Mouse (Mus musculus) adrenal gland (tissue): Measurements from ENCODE around the gene Frrs1l.

Experiments
- intact Hi-C: fragments of 180-260 bp; cut with DNase I; formaldehyde crosslinking; loops from one replicate; pipeline ENCODE4 v1.15.1; 2025

Gene Frrs1l

DNA sequence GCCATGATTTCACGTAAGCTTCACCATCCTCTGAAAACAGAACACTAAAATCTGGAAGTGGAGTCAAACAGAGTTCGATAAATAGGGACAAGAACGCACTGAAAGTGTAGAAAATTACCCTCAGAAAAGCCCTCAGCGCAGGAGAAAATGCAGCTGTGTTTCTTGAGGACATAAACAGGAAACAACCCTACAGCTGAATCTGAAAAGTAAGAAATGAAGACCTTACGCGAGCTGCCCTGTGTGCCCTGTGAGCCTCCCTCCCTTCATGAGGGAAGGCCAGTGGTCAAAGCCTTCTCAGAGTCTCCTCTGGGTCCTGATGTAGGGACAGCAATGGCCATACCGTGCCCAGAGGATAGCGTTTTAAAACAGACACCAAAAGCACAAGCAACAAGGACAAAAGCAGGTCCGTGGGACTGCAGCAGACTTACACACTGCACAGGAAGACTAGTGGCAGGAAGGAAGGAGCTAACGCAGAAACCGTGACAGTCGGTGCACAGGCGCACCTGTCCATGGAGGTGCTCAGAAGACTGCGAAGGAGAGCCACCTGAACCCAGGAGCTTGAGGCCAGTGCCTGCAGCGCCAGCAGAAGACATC, 74.4 kb downstream of the Frrs1l start:
- intact Hi-C loops = no loop called here

DNA sequence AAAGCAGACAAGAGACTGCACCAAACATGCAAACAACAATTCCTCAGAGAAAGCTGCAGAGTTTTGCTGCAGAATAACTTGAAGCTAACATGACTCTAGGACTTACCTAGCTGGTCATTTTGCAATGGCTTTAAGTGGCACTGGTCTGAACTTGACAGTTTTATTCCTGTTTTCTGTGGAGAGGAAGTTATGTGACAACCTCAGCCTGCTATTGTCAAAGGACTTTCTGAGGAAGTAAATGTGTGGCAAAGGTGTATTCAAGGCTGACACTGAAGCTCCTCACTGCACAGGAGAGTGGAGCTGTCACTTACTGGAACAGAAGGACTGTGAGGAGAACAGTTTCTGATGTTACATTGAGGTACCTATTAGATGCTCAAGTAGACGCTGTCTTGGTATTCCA, 75.4 kb downstream of the Frrs1l start:
- intact Hi-C loops = no loop called here

DNA sequence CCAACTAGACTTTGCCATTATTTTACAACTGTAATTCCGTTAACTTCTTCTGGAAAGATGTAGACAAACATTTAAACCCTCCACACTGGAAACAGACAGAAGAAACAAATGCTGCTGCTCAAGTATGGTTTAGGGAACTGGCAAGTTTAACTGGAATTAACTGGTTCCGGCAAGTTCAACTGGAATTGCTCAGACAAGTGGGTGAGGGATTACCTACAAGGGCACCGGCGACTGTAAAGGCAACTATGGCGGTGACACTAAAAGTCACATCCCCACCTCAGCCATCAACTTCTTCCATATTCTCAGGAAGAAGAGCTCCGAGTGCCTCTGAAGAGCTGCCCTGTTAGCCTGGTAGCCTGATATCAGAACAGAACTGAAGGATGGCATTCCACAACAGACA, 75.9 kb downstream of the Frrs1l start:
- intact Hi-C loops = no loop called here

DNA sequence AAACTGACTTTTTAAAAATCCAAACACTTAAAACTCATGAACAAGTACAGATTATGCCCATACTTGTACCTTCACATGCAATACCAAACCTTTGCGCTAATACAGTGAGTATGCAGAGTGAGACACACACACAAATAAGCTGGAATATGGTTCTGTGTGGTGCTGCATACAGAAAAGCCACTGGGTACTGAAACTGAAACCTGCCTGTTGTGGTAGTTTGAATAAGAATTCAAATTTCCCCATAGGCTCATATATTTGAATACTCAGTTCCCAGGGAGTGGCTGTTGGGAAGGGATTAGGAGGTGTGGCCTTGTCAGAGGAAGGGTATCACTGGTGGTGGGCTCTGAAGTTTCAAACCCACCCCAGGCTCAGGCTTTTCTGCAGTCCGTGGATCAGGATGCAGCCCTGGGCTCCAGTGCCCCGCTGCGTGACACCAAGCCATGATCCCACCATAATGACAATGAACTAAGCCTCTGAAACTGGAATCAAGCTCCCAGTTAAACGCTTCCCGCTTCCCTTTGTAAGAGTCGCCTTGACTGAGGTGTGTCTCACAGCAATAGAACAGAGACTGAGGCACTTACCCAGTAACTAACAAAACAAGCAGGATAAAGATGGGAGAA, 77.7 kb downstream of the Frrs1l start:
- intact Hi-C loops = no loop called here

DNA sequence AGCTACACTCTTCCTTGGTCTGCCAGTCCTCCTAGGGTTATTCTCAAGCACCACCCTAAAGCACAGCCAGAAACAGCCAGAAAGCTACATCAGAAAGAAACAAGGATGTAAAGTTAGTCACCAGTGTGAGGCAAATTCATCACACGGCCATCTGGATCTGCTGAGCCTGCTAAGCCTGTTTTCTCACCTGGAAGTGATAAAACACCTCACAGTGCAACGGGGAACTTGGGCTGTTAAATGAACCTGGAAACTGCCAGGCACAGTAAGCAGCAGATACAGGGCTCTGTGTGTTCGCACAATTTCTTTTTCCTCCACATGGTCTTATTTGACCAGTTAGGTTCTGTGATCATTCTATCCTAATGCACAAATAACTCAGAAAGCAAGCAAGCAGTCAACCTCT, 80.6 kb downstream of the Frrs1l start:
- intact Hi-C loops = no loop called here

DNA sequence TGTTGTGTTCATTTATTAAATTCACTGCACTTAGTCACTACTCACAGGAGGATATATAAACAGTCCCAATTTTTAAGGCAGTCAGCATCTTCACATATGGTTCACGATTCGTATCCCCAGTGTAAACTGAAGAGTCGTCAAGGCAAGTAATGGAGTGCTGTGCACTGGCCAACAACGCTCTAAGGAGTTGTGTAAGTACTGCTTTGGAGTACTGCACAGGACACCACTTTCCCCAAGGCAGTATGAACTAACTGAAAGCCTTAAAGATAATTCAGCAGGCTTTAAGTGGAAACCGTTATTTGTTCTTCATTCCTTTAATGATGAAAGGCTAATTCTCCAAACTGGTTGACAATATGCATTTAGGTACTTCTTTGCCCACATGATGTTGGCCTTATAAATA, 82.5 kb downstream of the Frrs1l start:
- intact Hi-C loops = no loop called here
